Mouse (Mus musculus) gastrocnemius, postnatal 4 days (tissue): ENCODE data around the gene Fyb. TPM values are rescaled to one million over a fixed set of nuclear protein-coding genes. Genes with fewer than 3 reads are reported as not detected.
A peak's percentile ranks its signal among the peaks of the same experiment; 100 is the strongest.

Experiments used
- DNase-seq, 2 experiments: peaks; one replicate each; pipeline ENCODE4 v3.0.0; 2021 to 2022; ENCODE audit warnings: low spot score in 2 of 2, mixed read lengths in 2 of 2
- total RNA-seq, 2 experiments: library from RNA; stranded (reverse); gene quantifications; 2 replicates each; pipeline ENCODE4 v1.2.3; 2021

The Fyb gene
- total RNA-seq, 2 experiments from 2014 or later: 3.9 to 9.7 TPM

- DNase-seq: no peak
Measured at GRCm38 (mm10) chr15:6592561-6593253, 70.1 kb downstream of the Fyb start.

GRCm38 (mm10) chr15:6593254-6593623, 70.6 kb downstream of the Fyb start:
- DNase-seq: no peak

DNA sequence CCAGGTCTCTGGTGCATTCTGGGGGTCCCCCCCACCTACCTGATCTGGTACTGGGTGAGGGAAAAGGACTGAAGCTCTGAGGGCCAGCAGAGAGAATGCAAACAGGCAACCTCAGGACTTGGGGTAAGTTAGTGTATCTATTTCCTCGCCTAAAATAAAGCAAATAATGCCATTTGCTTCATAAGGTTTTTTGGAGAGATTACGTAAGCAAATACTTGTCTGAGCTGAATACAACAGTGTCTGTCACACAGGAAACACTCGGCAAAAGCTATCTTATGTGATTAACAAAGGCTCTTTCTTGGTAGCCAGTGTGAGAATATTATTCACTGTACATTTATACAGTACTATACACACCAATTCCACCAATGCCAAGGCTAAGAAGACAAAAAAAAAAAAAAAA, 76.0 kb downstream of the Fyb start:
- no peak for DNase-seq

DNA sequence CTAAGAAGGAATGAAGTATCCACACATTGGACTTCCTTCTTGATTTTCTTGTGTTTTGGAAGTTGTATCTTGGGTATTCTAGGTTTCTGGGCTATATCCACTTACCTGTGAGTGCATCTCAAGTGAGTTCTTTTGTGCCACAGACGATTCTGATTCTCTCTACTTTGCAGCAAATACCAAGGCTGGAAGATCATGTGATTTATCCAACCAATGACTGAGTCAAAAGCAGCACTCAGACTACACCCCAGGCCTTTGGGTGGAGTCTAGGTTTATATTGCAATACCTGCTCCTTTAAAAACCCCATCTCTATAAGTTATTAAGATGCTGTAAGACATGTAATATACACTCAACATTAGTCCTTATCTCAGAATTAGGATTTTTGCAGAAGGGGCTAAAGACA, 77.7 kb downstream of the Fyb start:
- no peak for DNase-seq

DNA sequence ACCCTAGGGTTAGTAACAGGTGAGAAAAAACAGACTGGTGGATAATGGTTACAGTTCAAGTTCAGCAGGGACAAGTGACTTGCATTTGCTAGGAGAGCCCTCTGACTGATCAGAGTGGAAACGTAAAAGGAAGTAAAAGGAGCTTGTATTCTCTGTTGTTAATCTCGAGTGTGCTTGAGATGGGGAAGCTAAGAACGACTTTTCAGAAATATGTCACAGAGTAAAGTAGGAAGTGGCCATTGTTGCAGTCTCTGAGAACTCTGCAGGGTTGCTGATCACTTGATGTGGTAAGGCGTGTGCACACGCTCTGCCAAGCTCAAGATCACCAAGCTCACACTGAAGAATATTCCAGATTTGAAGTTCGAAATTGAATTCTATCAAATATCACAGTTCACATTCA, 78.7 kb downstream of the Fyb start:
- DNase-seq: no peak

DNA sequence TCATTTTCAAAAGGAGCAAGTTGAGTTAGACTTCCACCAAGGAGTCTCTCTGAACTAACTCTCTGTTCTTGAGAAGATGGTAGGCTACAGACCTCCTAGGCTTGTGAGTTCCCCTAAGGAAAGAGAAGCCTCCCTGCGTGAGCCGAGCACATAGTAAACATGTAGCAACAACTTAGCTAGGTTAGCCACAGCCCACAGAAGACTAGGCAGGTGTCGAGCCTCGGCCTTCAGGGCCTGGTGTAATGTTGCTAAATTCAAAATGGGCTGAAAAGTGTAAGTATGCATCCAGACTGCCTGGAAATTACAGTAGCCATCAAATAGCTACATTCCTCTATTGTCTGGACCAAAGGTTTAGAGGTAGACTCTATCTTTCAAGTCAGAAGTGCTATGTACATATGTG, 79.3 kb downstream of the Fyb start:
- no peak for DNase-seq

- no peak for DNase-seq
Measured at GRCm38 (mm10) chr15:6610703-6611102, 88.0 kb downstream of the Fyb start.

DNA sequence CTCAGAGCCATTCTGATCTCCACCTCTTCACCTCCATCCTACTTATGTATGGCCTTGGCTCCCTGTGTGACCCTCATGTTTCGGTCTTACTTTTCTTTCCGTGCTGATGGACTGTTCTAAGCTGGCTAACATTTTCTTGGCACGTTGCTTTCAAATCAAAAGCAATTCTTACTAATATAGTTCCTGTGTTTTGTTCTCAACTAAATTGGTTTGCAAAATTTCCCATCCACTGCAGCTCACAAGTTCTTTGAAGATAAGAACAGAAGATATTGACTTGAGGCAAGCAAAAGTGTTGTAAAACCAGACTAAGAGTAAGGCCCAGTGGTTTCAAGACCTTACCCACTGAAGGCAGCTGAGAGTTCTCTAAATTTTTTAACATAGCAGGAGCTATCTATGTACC, 90.2 kb downstream of the Fyb start:
- no peak for DNase-seq

- no peak for DNase-seq
Measured at GRCm38 (mm10) chr15:6616382-6617149, 93.9 kb downstream of the Fyb start.

DNA sequence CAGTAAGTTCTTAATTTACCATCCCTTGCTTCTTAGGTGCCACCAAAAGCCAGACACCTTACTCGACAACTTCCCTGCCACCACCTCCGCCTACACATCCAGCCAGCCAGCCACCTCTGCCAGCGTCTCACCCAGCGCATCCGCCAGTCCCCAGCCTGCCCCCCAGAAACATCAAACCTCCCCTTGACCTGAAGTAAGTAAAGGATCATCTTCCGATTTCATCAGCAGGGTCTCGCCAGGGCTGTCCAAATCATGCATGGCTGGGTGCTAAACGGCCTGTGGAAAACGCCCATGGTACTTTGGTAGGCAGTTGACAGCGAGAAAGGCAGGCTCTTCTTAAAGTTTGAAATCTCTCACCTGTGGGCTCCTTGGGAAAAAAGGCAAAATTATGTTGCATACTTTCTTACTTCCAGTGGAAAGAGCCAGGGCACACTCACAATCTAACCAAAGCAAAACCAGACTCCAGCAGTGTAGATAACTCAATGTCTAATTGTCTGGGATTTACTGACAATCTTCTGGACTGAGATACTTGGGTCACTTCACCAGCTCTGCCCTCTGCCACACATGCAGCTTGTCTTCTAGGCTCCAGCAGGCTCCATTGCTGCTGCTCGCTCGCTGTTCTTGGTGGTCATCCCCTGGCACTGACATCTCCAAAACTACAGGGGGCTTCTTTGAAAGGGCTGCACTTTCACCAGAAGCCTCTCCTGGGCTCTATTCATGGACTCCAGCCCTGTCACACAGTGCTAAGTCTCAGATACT, 97.1 kb downstream of the Fyb start:
- DNase-seq: no peak

- DNase-seq: peak; percentile 63 to 79
Measured at GRCm38 (mm10) chr15:6622512-6622911, 99.9 kb downstream of the Fyb start.

- DNase-seq: no peak
Measured at GRCm38 (mm10) chr15:6623529-6624228, 101.0 kb downstream of the Fyb start.

- no peak for DNase-seq
Measured at GRCm38 (mm10) chr15:6624365-6625182, 101.9 kb downstream of the Fyb start.

- DNase-seq: no peak
Measured at GRCm38 (mm10) chr15:6625607-6626033, 103.0 kb downstream of the Fyb start.

- DNase-seq: no peak
Measured at GRCm38 (mm10) chr15:6626123-6626522, 103.5 kb downstream of the Fyb start.

DNA sequence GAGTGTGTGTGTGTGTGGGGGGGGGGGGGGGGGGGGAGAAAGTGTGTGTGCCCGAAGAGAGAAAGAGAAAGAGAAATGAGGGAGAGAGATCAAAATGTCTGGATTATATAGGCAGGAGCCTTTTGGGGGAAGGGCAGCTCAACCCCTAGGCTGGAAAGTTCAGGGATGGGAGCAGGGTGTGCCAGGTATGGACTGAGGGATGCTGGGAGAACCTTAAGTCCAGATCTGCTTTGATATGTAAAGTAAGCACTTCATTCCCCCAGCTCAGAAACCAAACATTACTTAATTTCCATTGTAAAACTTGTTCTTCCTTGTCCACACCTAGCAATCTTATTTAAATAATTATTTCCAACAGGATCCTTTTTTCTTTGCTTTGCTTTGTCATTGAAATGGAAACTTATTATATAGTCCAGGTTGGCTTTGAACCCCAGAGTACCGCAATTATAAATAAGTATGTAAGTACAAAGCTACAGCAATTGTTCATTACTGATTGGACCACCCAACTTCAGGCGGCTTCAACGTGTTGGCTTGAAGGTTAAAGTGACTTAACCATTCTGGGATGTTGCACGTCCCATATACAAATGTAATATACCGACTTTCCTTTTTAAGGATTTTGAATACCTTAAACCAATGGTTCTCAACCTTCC, 105.9 kb downstream of the Fyb start:
- no peak for DNase-seq

GRCm38 (mm10) chr15:6629174-6629573, 106.5 kb downstream of the Fyb start:
- DNase-seq: no peak

DNA sequence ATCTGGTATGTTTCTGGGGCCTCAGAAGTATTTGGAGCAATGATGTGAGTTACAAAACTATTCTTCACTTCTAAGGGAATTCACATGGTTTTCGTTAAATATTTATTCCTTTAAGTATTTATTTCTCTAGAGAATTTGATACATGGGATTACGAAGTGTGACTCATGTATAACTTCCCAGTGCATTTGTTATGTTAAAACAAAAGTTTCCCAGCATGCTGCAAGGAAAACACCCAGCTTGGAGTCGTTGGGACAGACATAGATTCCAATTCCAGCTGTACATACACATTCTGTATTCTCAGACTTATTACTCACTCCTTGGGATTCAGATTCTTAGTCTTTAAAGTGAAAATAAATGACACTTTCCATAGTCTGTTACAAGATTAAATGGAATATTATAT, 112.8 kb downstream of the Fyb start:
- DNase-seq: no peak

DNA sequence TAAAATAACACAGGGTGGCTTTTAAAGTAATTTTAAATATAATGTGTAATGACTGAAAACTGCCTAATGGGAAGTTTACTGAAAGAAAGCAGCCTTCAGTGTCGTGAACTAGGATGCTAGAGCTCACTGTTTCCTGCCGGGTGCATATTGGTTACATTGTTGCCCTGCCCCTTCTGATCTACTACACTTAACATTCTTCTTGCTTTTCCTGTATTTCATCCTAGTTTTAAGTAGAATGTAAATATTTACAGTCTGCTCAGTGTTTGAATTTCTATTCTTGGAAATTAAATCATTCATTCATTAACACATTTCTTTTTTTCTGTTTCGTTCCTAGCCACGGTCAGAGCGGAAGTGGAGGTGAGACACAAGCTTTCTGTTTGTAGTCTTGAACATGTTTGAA, 119.6 kb downstream of the Fyb start:
- DNase-seq: no peak

GRCm38 (mm10) chr15:6645498-6645897, 122.8 kb downstream of the Fyb start:
- DNase-seq: no peak
